Mouse (Mus musculus) 416B (cell line): ENCODE results near the gene Lpp.

Experiments
- DNase-seq: peaks from one replicate; pipeline ENCODE4 v3.0.0; 2011; ENCODE audit warnings: low read depth

Gene Lpp

GRCm38 (mm10) chr16:24501628-24502294 is 108.5 kb downstream of the Lpp start:
- DNase-seq, result no peak

- DNase-seq, result no peak
Measured at GRCm38 (mm10) chr16:24502295-24502823, 109.1 kb downstream of the Lpp start.

- no peak for DNase-seq
Measured at GRCm38 (mm10) chr16:24504838-24505605, 111.7 kb downstream of the Lpp start.

- no peak for DNase-seq
Measured at GRCm38 (mm10) chr16:24506237-24506636, 112.9 kb downstream of the Lpp start.

GRCm38 (mm10) chr16:24506740-24507139 is 113.4 kb downstream of the Lpp start:
- DNase-seq, result no peak

GRCm38 (mm10) chr16:24507927-24508540 is 114.7 kb downstream of the Lpp start:
- DNase-seq, result peak; percentile 27

GRCm38 (mm10) chr16:24509100-24509812 is 115.9 kb downstream of the Lpp start:
- no peak for DNase-seq

- no peak for DNase-seq
Measured at GRCm38 (mm10) chr16:24509813-24510166, 116.5 kb downstream of the Lpp start.

GRCm38 (mm10) chr16:24513228-24513627 is 119.9 kb downstream of the Lpp start:
- DNase-seq, result no peak

- no peak for DNase-seq
Measured at GRCm38 (mm10) chr16:24514802-24515727, 121.8 kb downstream of the Lpp start.

- DNase-seq, result peak; percentile 48
Measured at GRCm38 (mm10) chr16:24516993-24517392, 123.7 kb downstream of the Lpp start.

- no peak for DNase-seq
Measured at GRCm38 (mm10) chr16:24517501-24518042, 124.3 kb downstream of the Lpp start.

GRCm38 (mm10) chr16:24518785-24519184 is 125.5 kb downstream of the Lpp start:
- no peak for DNase-seq

GRCm38 (mm10) chr16:24527219-24527618 is 133.9 kb downstream of the Lpp start:
- DNase-seq, result no peak

- no peak for DNase-seq
Measured at GRCm38 (mm10) chr16:24531681-24532080, 138.4 kb downstream of the Lpp start.

- no peak for DNase-seq
Measured at GRCm38 (mm10) chr16:24535221-24535620, 141.9 kb downstream of the Lpp start.

- DNase-seq, result no peak
Measured at GRCm38 (mm10) chr16:24536261-24536660, 143.0 kb downstream of the Lpp start.

GRCm38 (mm10) chr16:24539003-24539402 is 145.7 kb downstream of the Lpp start:
- no peak for DNase-seq

GRCm38 (mm10) chr16:24542864-24543263 is 149.6 kb downstream of the Lpp start:
- no peak for DNase-seq

- DNase-seq, result no peak
Measured at GRCm38 (mm10) chr16:24545366-24545765, 152.1 kb downstream of the Lpp start.

- DNase-seq, result no peak
Measured at GRCm38 (mm10) chr16:24558458-24558857, 165.2 kb downstream of the Lpp start.
